Mouse (Mus musculus): ENCODE measurements around the gene Olig3. TPM values are rescaled to one million over a fixed set of nuclear protein-coding genes. Genes with fewer than 3 reads are reported as not detected.
"Not testable (repeated sequence)": the region's sequence is repeated elsewhere in the genome, so short reads cannot be mapped to it uniquely, and the experiment has no call there.

The Olig3 gene
- total RNA-seq, 1 experiment from 2014 or later = not detected

GRCm38 (mm10) chr10:19361539-19362293 lies 5.4 kb downstream of the Olig3 start:
- DNase-seq = no peak

- no peak for DNase-seq
These were observed 5.9 kb downstream of the Olig3 start for GRCm38 (mm10) chr10:19362294-19362590.

- no peak for DNase-seq
These were observed 6.5 kb downstream of the Olig3 start for GRCm38 (mm10) chr10:19362861-19363260.

- DNase-seq = no peak
These were observed 7.0 kb downstream of the Olig3 start for GRCm38 (mm10) chr10:19363365-19363764.

- DNase-seq = no peak
These were observed 12.8 kb downstream of the Olig3 start for GRCm38 (mm10) chr10:19369143-19369542.

- no peak for DNase-seq
These were observed 13.8 kb downstream of the Olig3 start for GRCm38 (mm10) chr10:19370146-19370545.

- no peak for DNase-seq
These were observed 15.9 kb downstream of the Olig3 start for GRCm38 (mm10) chr10:19372263-19372662.

- DNase-seq = no peak
These were observed 17.5 kb downstream of the Olig3 start for GRCm38 (mm10) chr10:19373797-19374196.

- DNase-seq = no peak
These were observed 18.0 kb downstream of the Olig3 start for GRCm38 (mm10) chr10:19374311-19374710.

- DNase-seq = no peak
These were observed 19.5 kb downstream of the Olig3 start for GRCm38 (mm10) chr10:19375838-19376237.

- not testable (repeated sequence) for DNase-seq
These were observed 24.6 kb downstream of the Olig3 start for GRCm38 (mm10) chr10:19380971-19381370.

- DNase-seq = no peak
These were observed 27.8 kb downstream of the Olig3 start for GRCm38 (mm10) chr10:19384176-19384575.

- no peak for DNase-seq
These were observed 35.5 kb downstream of the Olig3 start for GRCm38 (mm10) chr10:19391819-19392218.

- no peak for DNase-seq
These were observed 40.3 kb downstream of the Olig3 start for GRCm38 (mm10) chr10:19396485-19397137.

GRCm38 (mm10) chr10:19397396-19397795 lies 41.1 kb downstream of the Olig3 start:
- no peak for DNase-seq

- no peak for DNase-seq
These were observed 44.8 kb downstream of the Olig3 start for GRCm38 (mm10) chr10:19401136-19401535.

- DNase-seq = no peak
These were observed 48.1 kb downstream of the Olig3 start for GRCm38 (mm10) chr10:19404401-19404800.

- no peak for DNase-seq
These were observed 49.6 kb downstream of the Olig3 start for GRCm38 (mm10) chr10:19405959-19406358.

- DNase-seq = no peak
These were observed 50.8 kb downstream of the Olig3 start for GRCm38 (mm10) chr10:19407168-19407567.

Other genes starting within 250 kb of the Olig3 start
- 69.0 and 96.6 TPM in 2 replicates for gene Ifngr1, start 235.4 kb downstream of the Olig3 start, total RNA-seq (2021)

Data from adrenal gland, postnatal 14 days (tissue).